Mouse (Mus musculus): ENCODE measurements at regions not wholly inside any gene's neighbourhood (a gene's known extent, or its start where the extent isn't known, plus 50 kb on each side); places are given as distances from the start of the nearest gene placed in this dataset.

GRCm38 (mm10) chr17:52462361-52462760 lies 140.1 kb upstream of the Kcnh8 start:
- H3K4me1 ChIP-seq (ENCODE audit: control insufficient read depth, insufficient read depth, low read length): no peaks in the 10 kb centered on the region
- H3K9me3 ChIP-seq (ENCODE audit: control insufficient read depth, low read length): no peaks in the 10 kb centered on the region
- ATAC-seq (ENCODE audit: low FRiP score, low read depth) (no peak), DNase-seq (ENCODE audit: low spot score) (no peak)
- no peak overlapping the region for H3K9ac ChIP-seq (ENCODE audit: low read depth, low read length, severe bottlenecking)
- H3K27ac ChIP-seq (replicated peaks; ENCODE audit: low read depth, low read length): no peak overlapping the region
- 72% methylated on average over 9 of the region's 9 CpGs for whole genome bisulfite sequencing
- no peak for TF ChIP-seq POLR2A (IDR thresholded peaks at IDR 0.05; ENCODE audit: borderline replicate concordance, extremely low read depth, insufficient read depth, insufficient read length)
- H3K4me3 ChIP-seq (replicated peaks; ENCODE audit: low read length): no peak overlapping the region
- H3K4me2 ChIP-seq (replicated peaks; ENCODE audit: low read depth, low read length, severe bottlenecking): no peak overlapping the region
- no peaks in the 10 kb centered on the region for H3K36me3 ChIP-seq (ENCODE audit: control insufficient read depth, insufficient read depth, low read length)
- no peaks in the 10 kb centered on the region for H3K27me3 ChIP-seq (ENCODE audit: control insufficient read depth, insufficient read depth, low read length)

- no peaks in the 10 kb centered on the region for H3K36me3 ChIP-seq (ENCODE audit: control insufficient read depth, insufficient read depth, low read length)
- H3K4me1 ChIP-seq (ENCODE audit: control insufficient read depth, insufficient read depth, low read length): no peaks in the 10 kb centered on the region
- no peak overlapping the region for H3K27ac ChIP-seq (replicated peaks; ENCODE audit: low read depth, low read length)
- H3K27me3 ChIP-seq (ENCODE audit: control insufficient read depth, insufficient read depth, low read length): no peaks in the 10 kb centered on the region
- TF ChIP-seq POLR2A (IDR thresholded peaks at IDR 0.05; ENCODE audit: borderline replicate concordance, extremely low read depth, insufficient read depth, insufficient read length): no peak
- H3K9ac ChIP-seq (ENCODE audit: low read depth, low read length, severe bottlenecking): no peak overlapping the region
- H3K4me2 ChIP-seq (replicated peaks; ENCODE audit: low read depth, low read length, severe bottlenecking): no peak overlapping the region
- WGBS: 87% methylated on average over 5 of the region's 5 CpGs
- DNase-seq (ENCODE audit: low spot score): no peak
- H3K9me3 ChIP-seq (ENCODE audit: control insufficient read depth, low read length): no peaks in the 10 kb centered on the region
- H3K4me3 ChIP-seq (replicated peaks; ENCODE audit: low read length): no peak overlapping the region
- ATAC-seq (ENCODE audit: low FRiP score, low read depth): no peak
Measured at GRCm38 (mm10) chr17:52468464-52468863, 134.0 kb upstream of the Kcnh8 start.

- no peak overlapping the region for H3K9ac ChIP-seq (ENCODE audit: low read depth, low read length, severe bottlenecking)
- 74% methylated on average over 7 of the region's 7 CpGs for WGBS
Measured at GRCm38 (mm10) chr17:52479327-52480086, 123.0 kb upstream of the Kcnh8 start.

GRCm38 (mm10) chr17:52480087-52480638 lies 122.3 kb upstream of the Kcnh8 start:
- H3K4me2 ChIP-seq (replicated peaks; ENCODE audit: low read depth, low read length, severe bottlenecking): no peak overlapping the region
- no peak for DNase-seq (ENCODE audit: low spot score)
- no peak overlapping the region for H3K4me3 ChIP-seq (replicated peaks; ENCODE audit: low read length)
- no peaks in the 10 kb centered on the region for H3K27me3 ChIP-seq (ENCODE audit: control insufficient read depth, insufficient read depth, low read length)
- no peak for TF ChIP-seq POLR2A (IDR thresholded peaks at IDR 0.05; ENCODE audit: borderline replicate concordance, extremely low read depth, insufficient read depth, insufficient read length)
- no peak overlapping the region for H3K27ac ChIP-seq (replicated peaks; ENCODE audit: low read depth, low read length)
- WGBS: 68% methylated on average over 5 of the region's 5 CpGs
- no peaks in the 10 kb centered on the region for H3K36me3 ChIP-seq (ENCODE audit: control insufficient read depth, insufficient read depth, low read length)
- H3K9ac ChIP-seq (ENCODE audit: low read depth, low read length, severe bottlenecking): no peak overlapping the region
- no peak for ATAC-seq (ENCODE audit: low FRiP score, low read depth)
- H3K4me1 ChIP-seq (ENCODE audit: control insufficient read depth, insufficient read depth, low read length): no peaks in the 10 kb centered on the region
- H3K9me3 ChIP-seq (ENCODE audit: control insufficient read depth, low read length): no peaks in the 10 kb centered on the region

More at GRCm38 (mm10) chr17:52479327-52480086, 123.0 kb upstream of the Kcnh8 start:
- H3K4me2 ChIP-seq (replicated peaks; ENCODE audit: low read depth, low read length, severe bottlenecking): no peak overlapping the region
- no peaks in the 10 kb centered on the region for H3K9me3 ChIP-seq (ENCODE audit: control insufficient read depth, low read length)
- no peak for ATAC-seq (ENCODE audit: low FRiP score, low read depth)
- H3K27me3 ChIP-seq (ENCODE audit: control insufficient read depth, insufficient read depth, low read length): no peaks in the 10 kb centered on the region
- H3K4me3 ChIP-seq (replicated peaks; ENCODE audit: low read length): no peak overlapping the region
- DNase-seq (ENCODE audit: low spot score): no peak
- no peaks in the 10 kb centered on the region for H3K36me3 ChIP-seq (ENCODE audit: control insufficient read depth, insufficient read depth, low read length)
- no peak overlapping the region for H3K27ac ChIP-seq (replicated peaks; ENCODE audit: low read depth, low read length)
- no peaks in the 10 kb centered on the region for H3K4me1 ChIP-seq (ENCODE audit: control insufficient read depth, insufficient read depth, low read length)
- TF ChIP-seq POLR2A (IDR thresholded peaks at IDR 0.05; ENCODE audit: borderline replicate concordance, extremely low read depth, insufficient read depth, insufficient read length): no peak

GRCm38 (mm10) chr17:52506760-52507159 lies 95.7 kb upstream of the Kcnh8 start:
- WGBS: 82% methylated on average over 3 of the region's 3 CpGs

More at GRCm38 (mm10) chr17:52506760-52507159, 95.7 kb upstream of the Kcnh8 start:
- Histone ChIP-seq H3K9ac (ENCODE audit: low read depth, low read length, severe bottlenecking) (no peak overlapping the region), H3K4me2 (replicated peaks; ENCODE audit: low read depth, low read length, severe bottlenecking) (no peak overlapping the region), H3K4me3 (replicated peaks; ENCODE audit: low read length) (no peak overlapping the region), H3K4me1 (ENCODE audit: control insufficient read depth, insufficient read depth, low read length) (no peaks in the 10 kb centered on the region), H3K27me3 (ENCODE audit: control insufficient read depth, insufficient read depth, low read length) (no peaks in the 10 kb centered on the region), H3K27ac (replicated peaks; ENCODE audit: low read depth, low read length) (no peak overlapping the region), H3K9me3 (ENCODE audit: control insufficient read depth, low read length) (no peaks in the 10 kb centered on the region), H3K36me3 (ENCODE audit: control insufficient read depth, insufficient read depth, low read length) (no peaks in the 10 kb centered on the region)
- DNase-seq (ENCODE audit: low spot score) (no peak), ATAC-seq (ENCODE audit: low FRiP score, low read depth) (no peak)
- no peak for TF ChIP-seq POLR2A (IDR thresholded peaks at IDR 0.05; ENCODE audit: borderline replicate concordance, extremely low read depth, insufficient read depth, insufficient read length)

Data from limb, embryonic 14.5 days (tissue).